Mouse (Mus musculus) gastrocnemius, postnatal 4 days (tissue): ENCODE measurements at regions not wholly inside any gene's neighbourhood (a gene's known extent, or its start where the extent isn't known, plus 50 kb on each side); places are given as distances from the start of the nearest gene placed in this dataset.

ENCODE experiments used
- DNase-seq, 2 experiments: peaks; one replicate each; pipeline ENCODE4 v3.0.0; 2021 to 2022; ENCODE audit warnings: low spot score in 2 of 2, mixed read lengths in 2 of 2

DNA sequence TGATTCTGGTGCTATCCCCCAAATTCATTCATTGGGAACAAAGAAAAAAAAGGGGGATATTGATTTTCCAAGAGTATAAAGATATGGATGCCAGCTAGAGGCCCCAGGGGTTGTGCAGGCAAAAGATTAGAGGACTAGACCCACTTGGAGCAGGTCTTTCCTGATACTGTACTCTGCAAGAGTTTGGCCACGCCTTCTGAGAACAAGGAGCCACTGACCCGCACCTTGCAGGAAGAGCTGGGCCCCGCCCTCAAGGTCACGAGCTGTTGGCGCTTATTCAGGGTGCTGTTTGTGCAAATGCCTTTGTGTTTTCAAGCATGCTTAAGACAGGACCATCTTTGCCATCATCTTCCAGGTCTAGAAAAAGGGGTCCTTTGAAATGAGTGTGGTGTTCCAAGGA is 54.5 kb upstream of the Slc7a1 start:
- no peak for DNase-seq

DNA sequence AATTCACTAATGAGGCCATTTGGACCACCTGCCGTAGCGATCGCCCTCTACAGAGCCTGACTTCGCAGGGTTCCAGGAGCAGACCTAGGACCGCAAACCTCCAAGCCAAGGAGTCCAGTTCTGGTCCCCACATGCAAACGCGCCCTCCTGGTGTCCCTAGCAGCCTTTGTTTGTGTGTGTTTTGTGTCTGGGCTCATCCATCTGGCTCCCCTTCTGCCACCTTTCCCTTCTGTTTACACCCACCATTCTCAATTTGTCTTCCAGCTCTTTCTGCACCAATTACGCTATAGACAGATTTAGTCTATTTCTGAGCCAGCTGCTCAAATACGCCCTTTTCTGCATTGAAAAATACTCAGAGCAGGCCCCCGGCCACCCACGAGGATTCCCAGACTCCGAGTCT is 54.1 kb upstream of the Slc7a1 start:
- no peak for DNase-seq

DNA sequence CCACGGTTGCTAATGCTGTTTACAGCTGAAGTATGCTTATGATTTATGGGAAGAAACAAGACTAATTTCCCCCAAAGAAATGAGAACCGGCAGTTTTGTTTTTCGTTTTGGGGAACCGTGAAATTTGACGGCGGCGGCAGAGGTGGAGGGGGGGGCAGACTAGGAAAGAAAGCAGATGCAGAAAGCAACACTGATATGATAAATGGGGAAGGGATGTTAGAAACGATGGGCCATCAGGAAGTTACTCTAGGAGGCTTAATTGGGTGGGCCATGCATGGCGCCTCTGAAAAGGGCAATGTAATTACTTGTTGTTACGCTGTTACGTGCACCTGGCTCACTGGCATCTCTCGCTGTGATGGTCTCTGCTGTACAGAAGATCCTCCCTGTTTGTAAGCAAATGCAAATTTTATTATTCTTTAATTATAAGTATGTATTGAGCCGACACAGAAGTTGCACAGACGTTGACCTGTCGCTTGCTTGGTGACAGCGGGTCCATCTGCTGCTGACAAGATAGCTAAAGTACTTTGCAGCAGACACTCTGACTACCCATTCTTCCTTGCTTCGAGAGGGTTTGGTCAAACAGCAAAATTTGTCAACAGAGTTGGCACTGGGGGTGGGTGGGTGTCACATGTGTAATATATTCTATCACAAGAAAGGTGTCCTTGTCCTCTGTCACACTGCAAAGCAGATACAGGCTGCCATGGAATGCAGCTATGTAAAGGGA is 53.4 kb upstream of the Slc7a1 start:
- no peak for DNase-seq

DNA sequence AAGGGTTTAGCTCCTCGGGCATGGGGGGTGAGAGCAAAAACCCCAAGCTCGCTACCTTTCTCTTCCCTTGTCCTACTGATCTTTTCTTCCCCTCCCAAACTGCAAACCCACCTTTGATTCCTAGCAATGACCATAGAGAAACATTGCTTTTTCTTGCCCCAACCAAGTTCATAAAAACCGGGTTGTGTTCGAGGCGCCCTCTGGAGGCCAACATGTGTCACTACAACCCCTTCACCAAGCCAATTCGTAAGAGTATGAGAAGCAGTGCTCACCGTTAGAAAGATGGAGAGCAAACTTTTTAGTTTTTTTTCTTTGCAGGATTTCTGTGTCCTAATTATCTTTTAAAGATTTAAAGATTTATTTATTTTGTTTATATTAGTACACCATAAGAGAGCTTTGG is 52.1 kb upstream of the Slc7a1 start:
- peak in 1 of 2 experiments; percentile 39 for DNase-seq

DNA sequence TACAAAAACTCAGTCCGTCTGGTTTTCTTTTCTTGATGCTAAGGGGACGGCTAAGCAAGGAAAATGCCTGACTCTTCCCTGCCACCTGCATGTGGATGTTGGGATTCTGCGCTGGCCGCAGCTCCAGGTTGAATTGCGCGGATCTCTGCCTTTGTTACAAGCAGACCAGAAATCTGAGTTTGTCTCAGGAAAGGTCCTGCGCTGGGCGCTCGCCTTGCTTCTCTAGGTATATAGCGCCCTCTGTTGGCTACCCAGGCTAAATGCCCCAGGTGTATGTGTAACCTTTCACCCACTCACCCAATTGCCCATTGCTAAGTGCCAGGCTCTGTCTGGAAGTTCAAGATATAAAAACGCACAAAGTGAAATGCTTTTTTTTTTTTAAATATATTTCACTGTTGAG is 51.2 kb upstream of the Slc7a1 start:
- peak in 1 of 2 experiments; percentile 55 for DNase-seq
